Mouse (Mus musculus): ENCODE measurements around the gene Rab26. TPM values are rescaled to one million over a fixed set of nuclear protein-coding genes. Genes with fewer than 3 reads are reported as not detected.
A peak's percentile ranks its signal among the peaks of the same experiment; 100 is the strongest.

Rab26 gene
- total RNA-seq, 2 experiments from 2014 or later: 0.70 to 1.3 TPM

DNA sequence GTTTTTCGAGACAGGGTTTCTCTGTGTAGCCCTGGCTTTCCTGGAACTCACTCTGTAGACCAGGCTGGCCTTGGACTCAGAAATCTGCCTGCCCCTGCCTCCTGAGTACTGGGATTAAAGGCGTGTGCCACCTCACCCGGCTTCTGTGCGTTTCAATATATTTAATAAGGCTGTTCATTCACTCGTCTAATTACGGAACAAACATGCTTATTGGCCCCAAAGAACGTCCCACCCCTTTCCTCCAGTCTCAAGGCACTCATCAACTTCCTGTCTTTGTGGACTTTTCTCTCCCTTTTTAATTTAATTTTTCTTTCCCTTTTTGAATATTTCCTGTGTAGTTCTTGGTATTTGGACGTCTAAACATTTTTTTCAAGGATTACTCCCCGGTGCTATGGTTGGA, 14.4 kb upstream of the Rab26 start:
- DNase-seq: no peak

DNA sequence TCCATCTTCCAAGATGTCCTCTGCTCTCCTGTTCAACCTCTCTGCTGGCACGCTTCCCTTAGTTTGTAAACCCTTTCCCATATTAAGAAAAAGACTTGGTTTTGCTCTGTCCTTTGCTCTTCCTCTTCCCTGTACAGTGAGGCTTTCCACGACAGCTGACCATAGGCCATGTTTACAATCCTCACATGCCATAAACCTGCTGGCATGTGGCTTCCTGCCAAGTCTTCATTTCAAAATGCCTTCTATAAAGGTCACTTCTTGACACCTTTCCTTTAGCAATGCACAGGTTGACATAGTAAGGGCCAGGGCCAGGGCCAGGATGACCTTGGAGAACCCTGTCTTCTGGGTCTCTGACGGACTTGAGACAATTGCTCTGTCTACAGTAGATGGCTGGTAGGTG, 12.2 kb upstream of the Rab26 start:
- DNase-seq: no peak

DNA sequence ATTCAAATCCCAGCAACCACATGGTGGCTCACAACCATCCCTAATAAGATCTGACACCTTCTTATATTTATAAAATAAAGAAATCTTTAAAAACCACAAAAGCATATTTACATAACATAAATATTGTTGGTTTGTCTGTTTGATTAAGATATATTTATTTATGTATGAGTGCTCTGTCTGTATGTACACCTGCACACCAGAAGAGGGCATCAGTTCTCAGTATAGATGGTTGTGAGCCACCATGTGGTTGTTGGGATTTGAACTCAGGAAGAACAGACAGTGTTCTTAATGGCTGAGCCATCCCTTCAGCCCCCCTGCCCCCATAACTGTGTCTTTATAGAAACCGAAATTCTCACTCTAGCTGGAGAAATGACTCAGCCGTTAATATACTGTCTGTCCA, 11.2 kb upstream of the Rab26 start:
- DNase-seq: no peak

DNA sequence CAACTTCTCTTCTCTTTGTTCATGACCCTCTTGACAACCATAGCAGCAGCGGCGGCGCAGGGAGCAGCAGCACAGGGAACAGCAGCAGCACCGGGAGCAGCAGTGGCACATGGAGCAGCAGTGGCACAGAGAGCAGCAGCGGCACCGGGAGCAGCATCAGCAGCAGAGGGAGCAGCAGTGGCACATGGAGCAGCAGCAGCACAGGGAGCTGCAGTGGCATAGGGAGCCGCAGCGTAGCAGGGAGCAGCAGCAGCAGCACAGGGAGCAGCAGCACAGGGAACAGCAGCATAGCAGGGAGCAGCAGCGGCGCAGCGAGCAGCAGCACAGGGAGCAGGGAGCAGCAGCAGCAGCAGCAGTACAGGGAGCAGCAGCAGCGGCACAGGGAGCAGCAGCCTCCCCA, 10.6 kb upstream of the Rab26 start:
- DNase-seq: no peak

DNA sequence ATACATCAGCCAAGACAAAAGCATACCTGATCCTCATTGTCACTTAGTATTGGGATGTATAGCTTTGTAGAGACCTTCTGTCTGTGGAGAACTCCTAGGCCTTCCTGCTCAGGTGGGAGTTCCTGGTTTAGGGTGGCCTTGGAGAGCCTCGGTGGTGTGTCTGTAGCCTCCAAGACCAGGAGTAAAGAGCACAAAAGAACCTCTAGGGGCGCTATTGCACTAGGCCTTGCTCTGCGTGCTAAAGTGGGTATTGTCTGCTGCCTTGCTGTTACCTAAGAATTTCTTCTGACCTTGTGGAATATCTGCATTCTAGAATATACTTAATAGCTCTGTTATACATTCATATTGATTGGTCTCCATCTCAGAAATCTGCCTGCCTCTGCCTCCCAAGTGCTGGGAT, 6.4 kb upstream of the Rab26 start:
- DNase-seq: peak in 1 of 2 experiments; percentile 61

DNA sequence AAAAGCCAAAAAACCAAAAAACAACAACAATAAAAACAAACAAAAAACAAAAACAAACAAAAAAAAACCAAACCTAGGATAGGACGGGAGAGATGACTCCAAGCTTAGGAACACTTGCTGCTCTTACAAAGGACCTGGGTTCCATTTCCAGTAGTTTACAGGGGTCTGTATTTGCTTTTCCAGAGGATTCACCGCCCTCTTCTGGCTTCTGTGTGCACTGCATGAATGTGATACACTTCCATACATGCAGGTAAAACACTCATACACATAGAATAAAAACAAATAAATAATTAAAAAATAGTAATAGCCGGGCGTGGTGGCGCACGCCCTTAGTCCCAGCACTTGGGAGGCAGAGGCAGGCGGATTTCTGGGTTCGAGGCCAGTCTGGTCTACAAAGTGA, 4.9 kb upstream of the Rab26 start:
- peak; percentile 50 to 60 for DNase-seq

DNA sequence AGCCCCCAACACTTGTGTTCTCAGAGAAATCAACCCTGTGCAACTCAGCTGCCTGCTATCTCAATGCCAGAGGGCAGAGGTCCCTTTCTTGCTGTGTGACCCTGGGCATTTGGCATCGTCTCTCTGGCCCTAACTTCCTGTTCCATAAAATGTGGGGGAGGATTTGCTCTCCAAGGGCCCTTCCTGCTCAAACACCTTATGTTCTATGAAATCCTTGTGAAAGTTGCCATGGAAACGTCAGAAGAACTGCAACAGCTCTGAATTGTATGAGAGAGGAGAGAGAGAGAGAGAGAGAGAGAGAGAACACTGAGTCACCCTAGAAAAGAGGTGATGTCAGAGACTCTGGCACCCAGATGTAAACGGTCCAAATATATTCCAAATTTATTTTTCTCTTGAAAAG, 3.5 kb upstream of the Rab26 start:
- DNase-seq: no peak

DNA sequence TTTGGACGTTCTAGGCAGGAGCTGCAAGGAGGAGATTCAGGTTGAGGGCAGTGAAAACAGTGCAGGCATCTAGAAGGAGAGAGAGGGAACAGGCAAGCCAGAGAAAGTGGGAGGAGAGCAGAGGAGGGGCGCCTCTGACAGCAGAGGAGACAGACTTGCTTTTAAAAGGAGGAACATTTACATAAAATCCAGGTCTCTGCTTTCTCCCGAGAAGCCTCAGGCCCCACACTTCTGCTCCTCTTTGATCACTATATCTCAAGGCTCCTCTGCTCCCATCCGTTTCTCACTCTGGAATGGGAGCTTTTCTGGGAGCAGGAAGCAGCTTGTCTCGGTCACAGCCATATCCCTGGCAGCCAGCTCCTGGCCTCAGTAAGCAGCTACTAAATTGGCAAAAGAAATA, 1.3 kb upstream of the Rab26 start:
- no peak for DNase-seq

DNA sequence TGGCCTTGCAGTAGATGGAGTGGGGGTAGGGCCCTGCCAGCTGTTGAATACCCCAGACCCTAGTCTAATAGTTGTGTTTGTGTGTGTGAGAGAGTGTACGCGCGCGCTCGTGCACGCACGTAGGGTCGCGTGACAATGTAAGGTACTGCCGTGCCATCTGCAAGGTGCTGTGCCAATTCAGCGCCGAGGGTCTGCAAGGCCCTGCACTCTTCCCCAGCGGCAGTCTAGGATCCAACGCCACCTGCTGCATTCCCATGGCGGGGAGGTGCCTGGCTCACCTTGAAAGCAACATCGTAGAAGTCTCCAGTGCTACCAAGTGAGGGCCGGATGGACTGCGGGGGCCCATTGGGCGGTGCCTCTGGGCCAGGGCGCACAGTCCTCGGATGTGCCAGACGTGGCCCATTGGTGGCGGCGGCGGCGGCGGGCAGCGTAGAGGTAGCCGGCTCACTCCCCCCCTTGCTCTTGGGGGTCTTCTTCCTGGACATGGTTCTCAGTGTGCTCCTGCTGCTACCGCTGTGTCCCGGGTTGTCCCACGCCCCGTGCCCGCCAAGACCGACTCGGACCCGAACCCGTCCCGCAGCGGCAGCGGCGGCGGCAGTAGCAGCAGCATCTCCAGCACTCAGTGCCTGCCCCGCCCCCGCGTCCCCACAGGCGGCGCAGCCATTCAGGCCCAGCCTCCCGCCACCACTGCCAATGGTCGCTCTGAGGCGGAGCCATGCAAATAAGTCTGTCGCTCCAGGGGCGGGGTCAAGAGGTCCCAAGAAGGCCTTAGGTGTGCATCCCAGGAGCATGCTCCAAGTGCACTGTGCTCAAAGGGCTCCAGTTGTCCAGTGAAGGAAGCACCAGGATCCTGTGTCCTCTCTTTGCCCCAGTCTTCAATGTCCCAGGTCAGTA, 664 bp downstream of the Rab26 start:
- peak; percentile 92 to 96 for DNase-seq

DNA sequence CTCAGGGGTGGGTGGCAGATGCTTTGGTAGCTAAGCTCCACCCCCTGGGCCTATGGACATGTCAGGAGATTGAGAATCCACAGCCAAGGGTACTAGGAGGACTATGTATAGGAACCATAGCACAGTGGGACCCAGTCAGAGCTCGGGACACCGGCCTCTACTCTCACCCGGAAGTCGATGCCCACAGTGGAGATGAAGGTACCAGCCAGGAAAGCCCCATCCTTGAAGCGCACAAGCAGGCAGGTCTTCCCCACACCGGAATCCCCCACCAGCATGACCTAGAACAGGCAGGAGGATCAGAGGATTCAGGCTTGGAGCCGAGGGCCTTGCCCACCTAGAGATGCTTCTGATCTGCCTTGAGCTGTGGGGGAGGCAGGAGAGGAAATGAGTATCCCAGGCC, 2.0 kb downstream of the Rab26 start:
- no peak for DNase-seq

DNA sequence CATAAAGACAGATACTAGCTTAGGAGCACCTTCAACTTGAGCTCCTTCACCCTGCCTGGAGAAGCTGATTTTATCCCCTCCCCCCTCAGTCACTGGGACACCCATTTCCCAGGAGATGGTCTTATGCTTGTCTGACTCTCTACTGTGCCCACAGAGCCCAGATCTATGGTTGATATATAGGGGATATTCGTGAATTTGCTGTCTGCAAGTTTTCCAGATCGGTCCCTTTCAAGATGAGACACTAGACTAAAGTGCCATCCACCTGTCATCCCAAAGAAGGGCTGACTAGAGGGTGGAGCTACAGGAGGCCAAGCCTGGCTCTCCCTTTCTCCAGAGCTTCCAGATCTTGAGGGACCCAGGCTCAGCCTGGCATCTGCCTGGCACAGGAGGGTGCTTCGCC, 2.9 kb downstream of the Rab26 start:
- no peak for DNase-seq

DNA sequence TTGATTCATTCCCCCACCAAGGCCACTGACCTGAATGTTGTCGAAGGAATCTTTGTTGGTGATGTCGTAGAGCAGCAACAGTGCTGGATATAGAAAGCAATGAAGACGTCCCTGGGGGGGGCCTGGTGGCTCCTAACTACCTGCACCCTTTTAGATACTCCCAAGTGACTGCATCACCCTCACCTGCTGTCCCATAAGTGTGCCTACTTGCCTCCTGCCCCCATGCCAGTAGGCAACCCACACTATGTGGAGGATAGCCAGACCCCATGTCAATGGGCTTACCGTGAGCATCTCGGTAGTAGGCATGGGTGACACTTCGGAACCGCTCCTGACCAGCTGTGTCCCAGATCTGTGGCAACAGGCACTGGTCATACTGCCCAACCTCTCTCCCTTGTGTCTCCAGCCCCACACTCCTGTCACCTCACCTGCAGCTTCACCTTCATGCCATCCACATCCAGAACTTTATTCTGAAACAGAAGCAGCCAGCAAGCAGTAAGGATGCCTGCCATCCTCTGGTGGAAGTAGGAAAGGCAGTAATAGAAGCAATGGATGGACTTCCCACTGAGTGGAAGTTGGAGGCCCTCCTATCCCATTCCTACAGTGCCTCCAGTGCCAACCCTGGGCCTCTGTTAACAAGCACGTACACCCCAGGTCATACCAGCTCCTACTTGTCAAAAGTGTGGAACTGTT, 3.5 kb downstream of the Rab26 start:
- DNase-seq: no peak

DNA sequence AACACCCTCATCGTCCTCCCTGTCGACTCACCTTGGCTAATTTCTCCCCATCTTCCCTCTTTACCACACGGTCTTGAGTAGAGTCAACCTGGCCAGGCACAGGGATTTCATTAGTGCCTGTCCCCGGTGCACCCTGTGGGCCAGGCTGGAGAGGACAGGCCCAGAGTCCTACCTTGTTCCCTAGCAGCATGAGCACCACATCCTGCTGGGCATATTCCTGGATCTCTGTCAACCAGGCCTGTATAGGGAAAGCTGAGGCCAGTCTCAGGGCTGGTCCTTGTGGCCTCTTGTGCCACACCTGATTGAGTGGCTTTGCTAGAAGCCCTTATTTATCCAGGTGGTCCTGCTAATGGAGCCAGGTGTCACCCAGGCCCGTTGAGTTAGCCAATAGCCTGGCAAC, 4.1 kb downstream of the Rab26 start:
- DNase-seq: no peak

DNA sequence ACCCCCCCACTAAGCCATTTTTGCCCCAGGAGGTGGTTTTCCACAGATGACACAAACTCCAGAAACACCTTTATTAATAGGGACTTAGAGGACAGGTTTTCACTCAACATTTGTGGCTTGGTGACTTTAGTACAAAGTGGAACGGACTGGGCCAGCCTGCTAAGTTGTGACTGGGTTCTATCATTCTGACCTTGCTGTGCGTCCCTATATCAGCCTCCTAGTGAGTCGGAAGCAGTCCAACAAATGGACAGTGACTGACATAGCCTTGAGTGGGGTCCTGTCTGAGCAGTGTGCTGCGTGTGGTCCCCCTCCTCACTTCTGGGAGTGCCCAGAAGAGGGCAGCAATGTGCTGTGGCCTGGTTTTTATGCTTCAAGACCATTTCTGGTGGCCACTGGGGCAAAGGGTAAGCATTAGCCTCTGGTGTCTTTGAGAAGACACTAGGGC, 5.0 kb downstream of the Rab26 start:
- DNase-seq: peak; percentile 55 to 65

DNA sequence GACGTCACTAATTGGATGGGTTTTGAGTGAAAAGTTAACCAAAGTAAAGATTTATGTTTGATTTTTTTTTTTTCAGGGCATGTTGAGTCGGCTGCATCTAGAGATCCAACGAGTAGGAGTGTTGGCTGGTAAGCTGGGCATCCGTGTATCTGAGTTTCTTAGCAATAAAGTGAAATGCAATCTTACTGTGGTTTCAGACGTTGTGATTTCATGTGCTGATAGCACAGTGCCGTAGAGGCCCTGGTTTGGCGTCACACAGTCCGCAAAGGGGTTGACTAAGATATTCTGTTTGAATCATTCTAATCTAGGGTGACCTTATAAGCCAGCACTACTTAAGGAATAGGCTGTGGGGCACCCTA, 5.5 kb downstream of the Rab26 start:
- DNase-seq: no peak

DNA sequence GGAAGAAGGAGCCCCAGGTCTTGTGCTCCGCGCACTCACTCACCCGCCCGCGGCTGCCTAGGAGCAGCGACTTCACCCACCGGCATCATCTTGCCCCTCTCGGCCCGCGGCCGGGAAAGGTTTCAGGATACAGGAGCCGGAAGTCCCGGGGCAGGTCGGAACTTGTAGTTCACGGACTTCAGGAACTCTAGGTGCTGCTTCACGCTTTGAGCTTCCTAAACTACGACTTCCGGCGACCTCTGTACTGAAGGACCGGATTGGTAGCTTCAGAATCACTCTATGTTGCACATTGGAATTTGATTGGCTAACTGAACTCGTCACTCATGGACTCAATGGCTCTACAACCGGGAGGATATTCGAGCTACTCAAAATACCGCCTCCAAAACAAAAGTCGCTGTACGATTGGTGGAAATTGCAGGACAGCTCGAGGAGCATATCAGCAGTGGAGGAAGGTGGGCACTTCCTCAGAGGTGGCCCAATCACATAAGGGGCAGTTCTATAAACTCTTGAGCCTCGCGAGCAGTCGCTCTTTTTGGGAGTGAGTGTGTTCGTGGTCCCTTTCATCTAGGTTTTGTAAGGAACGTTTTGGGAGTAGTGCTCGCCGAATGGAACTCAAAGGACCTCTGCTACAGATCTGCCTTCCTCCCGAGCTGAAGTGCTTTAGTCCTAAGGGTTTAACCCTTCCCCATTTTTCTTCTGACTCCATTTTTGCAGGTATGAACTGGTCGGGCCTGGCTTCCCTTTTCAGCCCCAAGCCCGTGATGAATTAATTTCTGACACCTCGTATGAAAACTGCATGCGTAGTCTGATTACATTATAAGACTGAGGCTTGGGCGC, 6.1 kb downstream of the Rab26 start, which contains the start of gene Traf7:
Gene Traf7 (minus strand): TSS at position 216 of the 837 bp plus-strand sequence.
- DNase-seq: peak; percentile 92 to 93

DNA sequence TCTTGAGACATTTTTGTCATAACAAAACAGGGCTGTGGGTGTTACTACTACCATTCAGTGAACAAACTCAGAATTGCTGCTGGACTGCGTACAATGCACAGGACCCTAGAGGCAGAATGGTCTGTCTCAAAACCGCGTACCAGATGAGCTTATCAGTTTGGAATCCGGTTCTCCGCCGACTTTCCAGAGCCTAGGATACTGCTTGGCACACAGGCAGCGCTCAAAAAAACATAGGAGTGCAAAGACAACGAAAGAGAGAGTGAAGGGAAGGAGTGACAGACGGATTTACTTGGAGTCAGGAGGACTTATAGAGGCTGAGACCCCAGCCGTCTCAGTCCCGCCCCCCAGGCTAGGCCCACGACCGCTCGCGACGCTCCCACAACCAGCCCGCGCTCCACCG, 6.7 kb downstream of the Rab26 start:
- no peak for DNase-seq

DNA sequence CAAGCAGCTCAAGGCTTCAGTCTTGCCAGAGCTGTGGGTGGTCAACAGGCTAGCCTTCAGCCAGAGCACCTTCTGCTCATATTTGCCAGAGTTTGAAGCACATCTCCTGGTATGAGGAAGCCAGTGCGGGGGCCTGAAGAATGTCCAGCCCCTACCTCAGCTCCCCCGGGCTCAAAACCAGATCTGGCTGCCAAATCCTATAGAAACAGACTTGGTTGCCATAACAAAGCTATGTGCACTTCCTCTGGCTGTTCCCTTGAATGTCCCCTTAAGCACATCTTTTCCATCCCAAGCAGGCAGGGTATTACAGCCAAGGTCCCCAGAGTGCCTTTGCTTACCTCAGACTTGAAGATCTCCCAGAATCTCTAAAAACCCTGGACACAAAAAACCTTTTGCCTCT, 9.3 kb downstream of the Rab26 start:
- DNase-seq: no peak

DNA sequence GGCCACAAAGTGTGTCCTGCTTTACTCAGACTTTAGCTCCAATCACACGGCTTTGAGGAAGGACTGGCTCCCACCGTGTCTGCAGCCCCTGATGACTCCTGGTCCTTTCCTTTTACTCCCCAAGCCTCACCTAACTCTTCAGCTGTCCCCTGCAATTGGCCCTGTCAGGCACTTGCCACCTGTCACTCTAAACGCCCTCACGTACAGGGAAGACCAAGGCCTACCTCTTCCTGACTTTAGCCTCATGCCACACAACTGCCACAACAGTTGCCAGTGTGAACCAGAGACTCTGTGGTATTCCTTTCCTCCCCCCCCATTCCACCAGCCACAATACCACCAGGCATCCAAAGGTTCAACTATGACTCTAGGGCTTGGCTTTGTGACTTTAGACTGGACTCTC, 13.6 kb downstream of the Rab26 start:
- DNase-seq: no peak

DNA sequence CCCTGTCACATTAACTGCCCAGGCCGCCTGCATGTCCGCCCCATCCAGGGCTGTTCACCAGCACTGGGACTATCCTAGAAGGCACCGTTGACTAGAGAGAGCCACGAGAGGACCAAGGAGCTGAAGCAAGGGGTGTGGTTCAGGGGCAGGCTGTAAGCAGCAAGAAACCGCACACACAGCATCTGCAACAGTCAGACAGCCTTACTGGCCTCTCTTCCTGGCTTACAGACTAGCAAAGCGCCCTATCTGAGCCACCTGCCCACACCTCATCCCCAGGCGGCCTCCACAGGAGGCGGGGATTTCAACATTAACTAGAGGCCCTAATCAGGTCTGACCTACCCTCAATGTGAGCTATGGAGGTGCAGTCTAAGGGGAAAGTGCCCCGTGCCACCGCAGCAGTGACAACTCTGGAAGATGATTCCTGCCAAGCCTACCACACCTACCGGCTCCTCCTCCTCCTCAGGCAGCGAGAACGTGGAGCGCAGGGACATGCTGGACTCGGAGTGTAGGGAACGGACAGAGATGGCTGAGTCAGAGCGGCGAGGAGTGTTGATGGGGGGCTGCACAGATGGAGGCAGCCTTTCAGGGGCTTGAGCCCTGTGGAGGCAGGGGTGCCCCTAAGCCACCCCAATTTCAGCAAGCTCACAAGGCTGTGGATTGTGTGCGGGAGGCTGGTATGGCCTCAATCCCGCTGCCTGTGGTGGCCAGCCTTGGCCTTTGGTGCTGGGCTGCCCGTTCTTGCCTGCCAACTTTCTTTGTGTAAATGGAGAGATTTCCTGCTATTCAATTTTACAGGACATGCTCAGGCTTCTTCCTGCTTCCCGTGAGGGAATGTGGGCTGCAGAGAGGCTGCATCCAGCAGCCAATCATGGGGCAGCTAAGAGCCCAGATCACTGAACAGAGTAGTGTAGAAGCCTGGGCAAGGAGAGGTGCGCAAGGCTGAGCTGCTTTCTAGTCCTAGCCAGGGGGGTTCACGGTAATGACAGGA, 19.4 kb downstream of the Rab26 start:
- peak; percentile 23 to 45 for DNase-seq

DNA sequence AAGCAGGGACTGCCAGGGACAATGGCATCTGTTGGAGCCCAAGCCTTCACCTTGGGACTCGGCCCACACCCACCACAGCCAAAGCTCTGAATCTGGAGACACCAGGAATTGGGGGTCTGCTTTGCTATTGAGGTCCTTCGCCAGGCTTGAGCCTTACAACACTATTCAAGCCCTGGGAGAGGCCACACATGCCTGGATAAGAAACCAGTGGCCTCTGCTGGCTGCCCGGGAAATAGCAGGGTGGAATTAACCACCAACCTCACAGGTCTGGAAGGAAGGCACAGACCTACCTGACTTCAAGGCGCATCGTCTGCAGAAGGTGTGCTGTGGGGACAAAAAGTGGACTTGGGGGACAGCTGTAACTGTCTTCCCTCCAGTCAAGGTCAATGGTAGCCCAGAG, 20.4 kb downstream of the Rab26 start:
- DNase-seq: peak; percentile 69 to 70

Measured in adrenal gland, postnatal 36 days (tissue).